Mouse (Mus musculus) E14TG2a.4 (cell line): Measurements from ENCODE around the gene Per2.

ENCODE experiments used
- H3K27me3 ChIP-seq: 2 replicates; pipeline ENCODE4 v1.6.1; 2014; ENCODE audit warnings: low read length, control low read depth; ENCODE audit not compliant: insufficient read depth
- H3K36me3 ChIP-seq: 2 replicates; pipeline ENCODE4 v1.6.1; 2014; ENCODE audit warnings: low read length, control low read depth; ENCODE audit not compliant: insufficient read depth
- H3K4me1 ChIP-seq: replicated peaks from 2 replicates; pipeline ENCODE4 v1.6.1; 2014; ENCODE audit warnings: low read depth, low read length, control low read depth
- H3K4me3 ChIP-seq: replicated peaks from 2 replicates; pipeline ENCODE4 v1.5.1; 2014; ENCODE audit warnings: mild to moderate bottlenecking, low read length
- H3K9me3 ChIP-seq: 2 replicates; pipeline ENCODE4 v1.6.1; 2014; ENCODE audit warnings: low read length, control low read depth
- CTCF ChIP-seq: conservative IDR thresholded peaks from 2 replicates; pipeline ENCODE4 v1.5.1; 2014; ENCODE audit warnings: low read length
- NANOG ChIP-seq: IDR thresholded peaks from 2 replicates; pipeline ENCODE4 v1.6.1; 2014; ENCODE audit warnings: borderline replicate concordance, low read length, mixed read lengths
- POU5F1 ChIP-seq: IDR thresholded peaks from 2 replicates; pipeline ENCODE4 v1.6.1; 2014; ENCODE audit warnings: low read length, borderline replicate concordance

Per2 gene

DNA sequence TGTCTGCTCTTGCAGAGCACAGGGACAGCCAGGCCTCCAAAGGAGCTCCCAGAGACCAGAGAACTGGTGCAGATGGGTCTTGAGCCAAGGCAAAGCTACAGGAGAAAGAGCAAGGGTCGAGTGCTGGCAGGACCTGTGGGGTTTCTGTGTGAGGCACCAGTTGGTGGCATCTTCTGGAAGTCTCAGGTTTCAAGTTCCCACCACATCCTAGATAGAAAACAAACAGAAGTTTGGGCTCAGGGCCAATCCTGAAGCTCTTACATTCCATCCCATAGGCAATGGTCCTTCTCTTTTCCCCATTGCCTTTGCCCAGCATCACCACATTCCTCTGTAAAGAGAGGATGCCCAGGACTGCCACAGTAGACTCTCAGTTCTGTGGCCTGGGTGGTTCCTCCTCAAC lies 54.1 kb downstream of the Per2 start:
- peaks cover 7% of the 10 kb centered on the region; the same call in 1 of the 2 replicates for H3K4me1 ChIP-seq
- H3K36me3 ChIP-seq = no peaks in the 10 kb centered on the region
- TF ChIP-seq NANOG (no peak), POU5F1 (no peak), CTCF (no peak)

DNA sequence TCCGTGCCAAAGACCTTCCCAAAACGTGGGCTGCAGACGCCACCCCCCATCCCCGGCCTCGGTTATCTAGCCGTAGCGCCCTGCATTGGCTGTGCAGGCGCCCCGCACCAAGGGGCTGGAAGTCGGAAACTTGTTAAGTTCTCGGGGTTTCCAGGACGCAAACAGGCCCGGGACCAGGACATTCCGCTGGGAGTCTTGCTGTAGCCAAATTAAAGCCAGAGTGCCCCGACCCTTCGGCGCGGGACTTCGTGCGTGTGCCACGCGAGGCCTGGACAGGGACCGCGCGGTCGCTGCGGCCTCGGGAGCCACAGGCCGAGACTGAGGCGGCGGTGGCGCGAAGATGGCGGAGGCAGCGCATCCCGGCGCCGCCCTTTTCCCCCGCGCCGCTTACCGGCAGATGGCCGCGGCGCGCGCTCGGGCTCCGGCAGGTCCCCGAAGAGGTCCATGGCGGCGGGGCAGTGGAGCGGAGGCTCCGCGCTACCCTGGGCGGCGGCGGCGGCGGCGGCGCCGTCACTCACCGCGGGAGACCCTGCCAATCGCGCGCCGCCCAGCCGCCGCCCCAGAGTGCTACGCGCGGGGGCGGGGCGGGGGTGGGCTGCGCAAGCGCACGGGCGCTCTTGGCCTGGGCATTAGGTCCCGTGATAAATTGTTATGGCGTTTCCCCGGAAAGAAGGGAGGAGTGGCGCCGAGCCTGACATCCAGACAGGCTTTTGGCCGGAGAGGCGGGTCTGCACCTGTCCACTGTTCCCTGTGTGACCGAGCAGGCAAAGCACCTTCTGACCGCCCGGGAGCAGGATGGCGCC lies 60.7 kb downstream of the Per2 start, which contains the start of gene Ilkap:
Gene Ilkap (minus strand): TSS at position 556 of the 803 bp plus-strand sequence.
- peak within 1 kb of the TSS; percentile 89 for H3K4me3 ChIP-seq
- peaks cover 33% of the 10 kb centered on the region for H3K36me3 ChIP-seq
- peaks cover 20% of the 10 kb centered on the region for H3K4me1 ChIP-seq
- TF ChIP-seq CTCF (no peak), NANOG (no peak), POU5F1 (no peak)
- H3K27me3 ChIP-seq = peaks cover 3% of the 10 kb centered on the region
- peaks cover 7% of the 10 kb centered on the region; the same call in 1 of the 2 replicates for H3K9me3 ChIP-seq

More for the DNA sequence above, 54.1 kb downstream of the Per2 start:
- Histone ChIP-seq H3K27me3 (peaks cover 54% of the 10 kb centered on the region), H3K9me3 (peaks cover 3% of the 10 kb centered on the region; the same call in 1 of the 2 replicates), H3K4me3 (no peak overlapping the region)

DNA sequence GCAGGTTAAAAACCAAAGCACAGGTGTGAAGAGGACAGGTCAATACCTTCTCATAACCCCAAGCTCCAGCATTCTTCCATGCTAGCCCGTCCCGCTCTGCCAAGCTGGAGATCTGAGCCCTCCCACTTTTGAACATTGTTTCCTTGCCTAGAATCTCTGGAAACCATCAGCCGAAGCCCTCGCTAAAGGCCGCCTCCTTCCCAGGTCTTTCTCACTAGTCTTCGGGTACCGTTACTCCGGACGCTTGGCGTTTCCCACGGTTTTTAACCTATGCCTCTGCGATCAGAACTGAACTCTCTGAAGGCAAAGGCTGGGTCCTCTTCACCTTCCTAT lies 61.2 kb downstream of the Per2 start:
- H3K9me3 ChIP-seq = peaks cover 7% of the 10 kb centered on the region; the same call in 1 of the 2 replicates
- peaks cover 39% of the 10 kb centered on the region for H3K36me3 ChIP-seq
- TF ChIP-seq POU5F1 (no peak), NANOG (no peak), CTCF (no peak)
- peaks cover 20% of the 10 kb centered on the region for H3K4me1 ChIP-seq
- H3K4me3 ChIP-seq = peak overlapping the region; percentile 89
- peaks cover 3% of the 10 kb centered on the region for H3K27me3 ChIP-seq

DNA sequence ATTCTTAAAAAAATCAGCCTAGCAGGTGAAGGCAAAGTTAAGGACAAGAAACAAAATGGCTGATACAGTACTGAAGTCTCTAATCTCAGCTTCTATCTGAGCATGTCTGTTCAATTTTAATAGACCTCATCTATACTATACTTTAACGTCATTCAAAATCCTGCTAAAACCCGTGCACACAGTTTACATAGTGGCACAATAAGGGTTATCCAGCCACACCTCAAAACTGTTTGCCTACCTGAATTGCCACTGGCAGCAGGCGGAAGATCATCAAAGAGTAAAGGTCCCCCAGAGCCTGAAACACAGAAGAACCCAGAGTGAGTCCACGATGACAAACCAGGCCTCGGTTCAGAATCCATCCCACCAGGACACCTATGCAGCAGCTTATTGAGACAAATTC lies 68.8 kb downstream of the Per2 start:
- Histone ChIP-seq H3K4me3 (no peak overlapping the region), H3K9me3 (no peaks in the 10 kb centered on the region), H3K4me1 (peaks cover 28% of the 10 kb centered on the region), H3K27me3 (no peaks in the 10 kb centered on the region), H3K36me3 (peaks cover 94% of the 10 kb centered on the region)
- no peak for TF ChIP-seq CTCF
- no peak for TF ChIP-seq NANOG
- no peak for TF ChIP-seq POU5F1

DNA sequence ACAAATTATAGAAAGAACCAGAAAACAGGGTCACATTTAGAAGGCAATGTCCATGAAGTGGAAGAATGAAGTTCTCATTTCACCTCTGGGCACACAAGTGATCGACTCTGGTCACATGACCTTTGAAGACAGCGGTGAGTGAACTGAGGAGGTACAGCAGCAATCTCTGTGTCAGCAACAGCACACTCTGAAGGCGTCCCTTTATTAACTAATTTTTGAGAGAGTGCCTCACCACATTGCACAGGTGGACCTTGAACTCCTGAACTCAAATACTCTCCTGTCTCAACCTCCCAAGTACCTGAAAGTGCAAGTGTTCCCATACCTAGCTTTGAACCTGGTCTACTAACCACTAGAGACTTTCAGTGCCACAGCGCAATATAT lies 78.0 kb downstream of the Per2 start:
- TF ChIP-seq CTCF = no peak
- TF ChIP-seq NANOG = no peak
- no peak for TF ChIP-seq POU5F1
- Histone ChIP-seq H3K36me3 (peaks cover 95% of the 10 kb centered on the region), H3K4me1 (peaks cover 6% of the 10 kb centered on the region; the same call in 1 of the 2 replicates), H3K4me3 (no peak overlapping the region), H3K27me3 (no peaks in the 10 kb centered on the region), H3K9me3 (no peaks in the 10 kb centered on the region)

DNA sequence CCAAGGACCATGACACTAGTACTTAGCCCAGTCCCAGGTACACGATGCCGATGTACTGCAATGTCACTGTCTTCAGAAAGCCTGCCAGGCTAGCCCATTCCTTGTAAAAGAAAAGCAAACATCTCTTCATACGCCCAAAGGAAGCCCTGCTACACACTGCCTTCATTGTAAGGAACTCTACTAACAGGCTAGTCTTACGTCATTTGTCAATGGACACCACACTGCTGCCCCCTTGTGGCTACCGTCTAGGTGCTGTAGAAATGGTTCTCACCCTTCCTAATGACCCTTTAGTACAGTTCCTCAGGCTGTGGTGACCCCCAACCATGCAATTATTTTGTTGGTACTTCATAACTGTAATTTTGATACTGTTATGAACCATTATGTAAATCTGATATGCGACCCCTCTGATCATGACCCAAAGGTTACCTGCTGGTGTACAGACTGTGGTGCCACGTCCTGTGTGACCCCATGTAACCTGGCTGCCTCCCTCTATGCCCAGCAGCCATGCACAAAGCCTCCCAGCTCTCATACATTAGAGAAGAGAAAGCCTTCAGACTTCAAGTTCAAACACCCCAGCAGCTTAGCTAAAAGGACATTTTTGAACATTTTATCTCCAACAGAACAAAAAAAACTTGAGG lies 78.6 kb downstream of the Per2 start:
- Histone ChIP-seq H3K4me3 (no peak overlapping the region), H3K9me3 (no peaks in the 10 kb centered on the region), H3K4me1 (peaks cover 6% of the 10 kb centered on the region; the same call in 1 of the 2 replicates), H3K36me3 (peaks cover 95% of the 10 kb centered on the region), H3K27me3 (no peaks in the 10 kb centered on the region)
- TF ChIP-seq POU5F1 (no peak), CTCF (peak; percentile 76)

DNA sequence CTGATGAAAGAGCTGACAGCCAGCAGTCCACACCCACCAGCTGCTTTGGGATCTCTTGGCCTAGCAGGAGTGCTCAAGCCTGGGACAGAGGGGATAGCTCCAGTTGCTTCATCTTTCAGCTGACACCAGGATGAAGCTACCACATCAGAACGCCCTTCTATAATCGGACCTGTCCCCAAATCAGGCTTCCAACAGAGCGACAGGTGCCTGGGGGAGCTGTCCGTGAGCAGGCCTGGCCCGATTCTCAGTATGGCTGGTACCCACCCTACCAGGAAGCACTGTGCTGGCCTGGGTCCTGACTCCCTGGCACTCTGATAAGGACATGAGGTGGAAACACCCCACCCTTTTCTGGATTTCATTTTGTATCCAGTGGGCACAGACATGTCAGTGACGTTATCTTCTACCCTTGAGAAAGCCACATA lies 85.7 kb downstream of the Per2 start:
- Histone ChIP-seq H3K4me1 (peaks cover 28% of the 10 kb centered on the region), H3K9me3 (no peaks in the 10 kb centered on the region), H3K36me3 (peaks cover 82% of the 10 kb centered on the region), H3K27me3 (peaks cover 21% of the 10 kb centered on the region), H3K4me3 (no peak overlapping the region)
- TF ChIP-seq NANOG = no peak
- no peak for TF ChIP-seq POU5F1
- TF ChIP-seq CTCF = no peak

DNA sequence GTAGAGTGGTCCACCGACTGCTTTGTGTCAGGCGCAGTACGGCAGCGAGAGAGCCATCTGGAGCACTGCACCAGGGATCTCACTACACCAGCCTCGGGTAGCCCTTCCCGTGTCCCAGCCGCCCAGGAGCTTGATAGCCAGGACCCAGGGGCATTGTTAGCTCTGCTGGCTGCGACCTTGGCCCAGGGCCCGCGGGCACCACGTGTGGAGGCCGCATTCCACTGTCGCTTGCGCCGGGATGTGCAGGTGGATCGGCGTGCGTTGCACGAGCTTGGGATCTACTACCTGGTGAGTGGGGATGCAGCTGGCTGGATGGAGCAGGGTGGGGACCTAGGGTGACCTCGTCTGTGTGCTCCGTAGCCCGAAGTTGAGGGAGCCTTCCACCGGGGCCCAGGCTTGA lies 89.1 kb downstream of the Per2 start:
- H3K9me3 ChIP-seq = no peaks in the 10 kb centered on the region
- peaks cover 40% of the 10 kb centered on the region for H3K4me1 ChIP-seq
- TF ChIP-seq POU5F1 (no peak), NANOG (no peak), CTCF (no peak)
- peak overlapping the region; percentile 32 for H3K4me3 ChIP-seq
- peaks cover 48% of the 10 kb centered on the region for H3K36me3 ChIP-seq
- peaks cover 52% of the 10 kb centered on the region for H3K27me3 ChIP-seq
